In genomic region chr12:95639892-95640291, GRCm38 (mm10) we compare ENCODE assay signal across 35 mouse cellular contexts.
"Had no signal": no experiment of that assay in that cellular context is flagged by ENCODE, and none has a peak within 500 bp of the region (broad histone marks: within the 10 kb centered on the region; RNA-seq: fewer than 3 reads in every experiment).

No protein-coding gene starts in this region.

- ATAC-seq: hindbrain, embryonic 16.5 days; hindbrain, postnatal 0 days; inflammation-experienced regulatory T-cells, adult 6 months; intestine, embryonic 15.5 days; intestine, embryonic 16.5 days; intestine, postnatal 0 days had no signal

- H3K9me3 ChIP-seq: heart, embryonic 10.5 days; heart, embryonic 12.5 days; heart, embryonic 13.5 days; heart, embryonic 15.5 days; hindbrain, embryonic 10.5 days; hindbrain, embryonic 12.5 days; hindbrain, embryonic 13.5 days; hindbrain, embryonic 15.5 days; intestine, embryonic 15.5 days; kidney, embryonic 15.5 days had no signal

- H3K27me3 ChIP-seq: heart, embryonic 12.5 days; heart, embryonic 13.5 days; heart, embryonic 15.5 days; hindbrain, embryonic 12.5 days; hindbrain, embryonic 13.5 days; hindbrain, embryonic 15.5 days; intestine, embryonic 15.5 days; kidney, embryonic 15.5 days had no signal

- H3K27ac ChIP-seq: heart, embryonic 10.5 days; heart, embryonic 13.5 days; heart, embryonic 15.5 days; hindbrain, embryonic 10.5 days; hindbrain, embryonic 12.5 days; hindbrain, embryonic 13.5 days; hindbrain, embryonic 14.5 days; hindbrain, embryonic 15.5 days; hindbrain, postnatal 0 days; intestine, embryonic 15.5 days; kidney, embryonic 15.5 days; kidney, postnatal 0 days; layer of hippocampus, adult 2 months had no signal

- H3K4me3 ChIP-seq: heart, embryonic 10.5 days; heart, embryonic 12.5 days; heart, embryonic 13.5 days; heart, embryonic 15.5 days; hindbrain, embryonic 10.5 days; hindbrain, embryonic 12.5 days; hindbrain, embryonic 13.5 days; hindbrain, embryonic 15.5 days; intestine, embryonic 15.5 days; kidney, embryonic 15.5 days; layer of hippocampus, adult 2 months had no signal

- DNase-seq: heart, postnatal 10 days; heart, postnatal 14 days; heart, postnatal 36 days; heart, postnatal 4 days; kidney, adult 11 months; kidney, adult 18-20 months; kidney, adult 2 months; kidney, adult 8-10 months; kidney, adult 9 months; kidney, postnatal 10 days; kidney, postnatal 14 days; kidney, postnatal 25 days; kidney, postnatal 36 days; kidney, postnatal 4 days; layer of hippocampus, adult 9-11 months; layer of hippocampus, postnatal 36 days had no signal

- H3K36me3 ChIP-seq: heart, embryonic 10.5 days; heart, embryonic 12.5 days; heart, embryonic 13.5 days; heart, embryonic 15.5 days; hindbrain, embryonic 10.5 days; hindbrain, embryonic 12.5 days; hindbrain, embryonic 13.5 days; hindbrain, embryonic 15.5 days; intestine, embryonic 15.5 days; kidney, embryonic 15.5 days had no signal

- H3K4me2 ChIP-seq: heart, embryonic 11.5 days; heart, embryonic 12.5 days; heart, embryonic 13.5 days; heart, embryonic 15.5 days; hindbrain, embryonic 12.5 days; hindbrain, embryonic 13.5 days; hindbrain, embryonic 14.5 days; hindbrain, embryonic 15.5 days; intestine, embryonic 15.5 days; kidney, embryonic 15.5 days had no signal

- H3K4me1 ChIP-seq: heart, embryonic 12.5 days; heart, embryonic 13.5 days; heart, embryonic 15.5 days; hindbrain, embryonic 10.5 days; hindbrain, embryonic 12.5 days; hindbrain, embryonic 13.5 days; hindbrain, embryonic 15.5 days; intestine, embryonic 15.5 days; kidney, embryonic 15.5 days had no signal

- H3K9ac ChIP-seq: heart, embryonic 12.5 days; heart, embryonic 13.5 days; heart, embryonic 15.5 days; hindbrain, embryonic 12.5 days; hindbrain, embryonic 13.5 days; hindbrain, embryonic 14.5 days; hindbrain, embryonic 15.5 days; intestine, embryonic 15.5 days; kidney, embryonic 15.5 days had no signal
